Mouse (Mus musculus) lung, adult 2 months (tissue): ENCODE measurements around the gene Strap.

Source experiments
- CTCF ChIP-seq: fragments of 200-500 bp; IDR thresholded peaks from 2 replicates; pipeline ENCODE4 v1.5.1; 2011; ENCODE audit warnings: mild to moderate bottlenecking, low read length, control low read depth; ENCODE audit not compliant: insufficient read depth
- POLR2A ChIP-seq: fragments of 200-500 bp; IDR thresholded peaks from 2 replicates; pipeline ENCODE4 v1.6.1; 2011; ENCODE audit warnings: low read depth, mild to moderate bottlenecking, control low read depth, low read length, borderline replicate concordance; ENCODE audit errors: extremely low read depth

DNA sequence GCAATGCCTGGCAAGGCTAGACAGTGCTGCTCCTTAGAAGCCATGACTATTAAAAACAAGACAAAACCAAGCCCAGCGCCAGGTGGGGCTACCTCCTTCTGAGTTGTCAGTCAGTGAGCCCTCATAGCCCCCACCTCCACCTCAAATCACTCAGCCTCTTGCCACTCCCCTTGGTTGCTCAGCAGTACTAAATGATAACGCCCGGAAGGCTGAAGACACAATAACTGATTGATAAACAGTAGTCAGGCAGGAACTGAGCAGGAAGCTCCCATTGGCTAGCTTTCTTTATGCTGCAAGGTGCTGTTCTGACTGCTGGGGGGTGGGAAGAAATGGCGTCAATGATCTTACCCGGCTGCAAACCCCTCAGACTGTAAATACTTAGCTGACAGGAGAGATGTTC lies 18.1 kb upstream of the Strap start:
- TF ChIP-seq CTCF (no peak), POLR2A (no peak)
